Mouse (Mus musculus): ENCODE measurements around the gene Gfy. TPM values are rescaled to one million over a fixed set of nuclear protein-coding genes. Genes with fewer than 3 reads are reported as not detected.
"Not testable (repeated sequence)": the region's sequence is repeated elsewhere in the genome, so short reads cannot be mapped to it uniquely, and the experiment has no call there.

Gene Gfy
- polyA plus RNA-seq, 1 experiment: not detected

GRCm38 (mm10) chr7:45175929-45176328, 3.4 kb downstream of the Gfy start:
- 6% methylated on average over 23 of the region's 23 CpGs for WGBS

GRCm38 (mm10) chr7:45175398-45175797, 4.0 kb downstream of the Gfy start:
- WGBS: 5% methylated on average over 13 of the region's 13 CpGs
- no peaks in the 10 kb centered on the region for H3K4me1 ChIP-seq (ENCODE audit: control insufficient read depth, insufficient read depth, low read length)
- H3K4me3 ChIP-seq (ENCODE audit: insufficient read depth, low read depth, low read length): no peak overlapping the region
- no peak for DNase-seq
- H3K27me3 ChIP-seq (replicated peaks; ENCODE audit: control insufficient read depth, insufficient read depth, low read length): peaks cover 4% of the 10 kb centered on the region
- H3K27ac ChIP-seq (ENCODE audit: insufficient read depth, low read depth, low read length): no peak overlapping the region
- H3K36me3 ChIP-seq (ENCODE audit: control insufficient read depth, insufficient read depth, low read length): no peaks in the 10 kb centered on the region
- TF ChIP-seq CTCF (conservative IDR thresholded peaks at IDR 0.05; ENCODE audit: insufficient read depth, insufficient read length, low read depth, low read length): no peak
- no peak for TF ChIP-seq POLR2A (IDR thresholded peaks at IDR 0.05; ENCODE audit: low read depth, low read length)

More at GRCm38 (mm10) chr7:45175929-45176328, 3.4 kb downstream of the Gfy start:
- Histone ChIP-seq H3K27me3 (replicated peaks; ENCODE audit: control insufficient read depth, insufficient read depth, low read length) (peaks cover 4% of the 10 kb centered on the region), H3K4me3 (ENCODE audit: insufficient read depth, low read depth, low read length) (no peak overlapping the region), H3K36me3 (ENCODE audit: control insufficient read depth, insufficient read depth, low read length) (no peaks in the 10 kb centered on the region), H3K27ac (ENCODE audit: insufficient read depth, low read depth, low read length) (no peak overlapping the region), H3K4me1 (ENCODE audit: control insufficient read depth, insufficient read depth, low read length) (no peaks in the 10 kb centered on the region)
- no peak for TF ChIP-seq POLR2A (IDR thresholded peaks at IDR 0.05; ENCODE audit: low read depth, low read length)
- no peak for DNase-seq

- H3K4me3 ChIP-seq (ENCODE audit: insufficient read depth, low read depth, low read length): no peak overlapping the region
- 7% methylated on average over 27 of the region's 29 CpGs for WGBS
- no peak for TF ChIP-seq CTCF (conservative IDR thresholded peaks at IDR 0.05; ENCODE audit: insufficient read depth, insufficient read length, low read depth, low read length)
- TF ChIP-seq POLR2A (IDR thresholded peaks at IDR 0.05; ENCODE audit: low read depth, low read length): no peak
- no peak overlapping the region for H3K27ac ChIP-seq (ENCODE audit: insufficient read depth, low read depth, low read length)
- peaks cover 4% of the 10 kb centered on the region for H3K27me3 ChIP-seq (replicated peaks; ENCODE audit: control insufficient read depth, insufficient read depth, low read length)
- H3K4me1 ChIP-seq (ENCODE audit: control insufficient read depth, insufficient read depth, low read length): no peaks in the 10 kb centered on the region
- DNase-seq: no peak
- H3K36me3 ChIP-seq (ENCODE audit: control insufficient read depth, insufficient read depth, low read length): no peaks in the 10 kb centered on the region
Measured at GRCm38 (mm10) chr7:45174567-45175280, 4.6 kb downstream of the Gfy start.

GRCm38 (mm10) chr7:45173772-45174171, 5.6 kb downstream of the Gfy start:
- not testable (repeated sequence) for H3K36me3 ChIP-seq (ENCODE audit: control insufficient read depth, insufficient read depth, low read length); H3K27me3 ChIP-seq (replicated peaks; ENCODE audit: control insufficient read depth, insufficient read depth, low read length); H3K27ac ChIP-seq (ENCODE audit: insufficient read depth, low read depth, low read length); H3K4me3 ChIP-seq (ENCODE audit: insufficient read depth, low read depth, low read length); DNase-seq; H3K4me1 ChIP-seq (ENCODE audit: control insufficient read depth, insufficient read depth, low read length)
- peak; percentile 45 for TF ChIP-seq CTCF (conservative IDR thresholded peaks at IDR 0.05; ENCODE audit: insufficient read depth, insufficient read length, low read depth, low read length)
- 52% methylated on average over 1 of the region's 1 CpGs for WGBS

- no peak for DNase-seq
- TF ChIP-seq CTCF (conservative IDR thresholded peaks at IDR 0.05; ENCODE audit: insufficient read depth, insufficient read length, low read depth, low read length): peak; percentile 27; the same call in 1 of the 2 replicates
- TF ChIP-seq POLR2A (IDR thresholded peaks at IDR 0.05; ENCODE audit: low read depth, low read length): no peak
- 65% methylated on average over 7 of the region's 7 CpGs for WGBS
- H3K4me3 ChIP-seq (ENCODE audit: insufficient read depth, low read depth, low read length): no peak overlapping the region
- H3K27ac ChIP-seq (ENCODE audit: insufficient read depth, low read depth, low read length): no peak overlapping the region
- no peaks in the 10 kb centered on the region for H3K36me3 ChIP-seq (ENCODE audit: control insufficient read depth, insufficient read depth, low read length)
- H3K4me1 ChIP-seq (ENCODE audit: control insufficient read depth, insufficient read depth, low read length): no peaks in the 10 kb centered on the region
- peaks cover 4% of the 10 kb centered on the region for H3K27me3 ChIP-seq (replicated peaks; ENCODE audit: control insufficient read depth, insufficient read depth, low read length)
Measured at GRCm38 (mm10) chr7:45172974-45173373, 6.4 kb downstream of the Gfy start.

GRCm38 (mm10) chr7:45169495-45169894, 9.9 kb downstream of the Gfy start:
- no peaks in the 10 kb centered on the region for H3K4me1 ChIP-seq (ENCODE audit: control insufficient read depth, insufficient read depth, low read length)
- H3K36me3 ChIP-seq (ENCODE audit: control insufficient read depth, insufficient read depth, low read length): no peaks in the 10 kb centered on the region
- TF ChIP-seq POLR2A (IDR thresholded peaks at IDR 0.05; ENCODE audit: low read depth, low read length): no peak
- no peak for TF ChIP-seq CTCF (conservative IDR thresholded peaks at IDR 0.05; ENCODE audit: insufficient read depth, insufficient read length, low read depth, low read length)
- H3K4me3 ChIP-seq (ENCODE audit: insufficient read depth, low read depth, low read length): no peak overlapping the region
- H3K27me3 ChIP-seq (replicated peaks; ENCODE audit: control insufficient read depth, insufficient read depth, low read length): peaks cover 2% of the 10 kb centered on the region
- 91% methylated on average over 3 of the region's 3 CpGs for WGBS
- no peak overlapping the region for H3K27ac ChIP-seq (ENCODE audit: insufficient read depth, low read depth, low read length)
- DNase-seq: no peak

GRCm38 (mm10) chr7:45168656-45169055, 10.7 kb downstream of the Gfy start:
- Histone ChIP-seq H3K27me3 (replicated peaks; ENCODE audit: control insufficient read depth, insufficient read depth, low read length) (peaks cover 2% of the 10 kb centered on the region), H3K27ac (ENCODE audit: insufficient read depth, low read depth, low read length) (no peak overlapping the region), H3K4me3 (ENCODE audit: insufficient read depth, low read depth, low read length) (no peak overlapping the region), H3K36me3 (ENCODE audit: control insufficient read depth, insufficient read depth, low read length) (no peaks in the 10 kb centered on the region), H3K4me1 (ENCODE audit: control insufficient read depth, insufficient read depth, low read length) (no peaks in the 10 kb centered on the region)
- TF ChIP-seq CTCF (conservative IDR thresholded peaks at IDR 0.05; ENCODE audit: insufficient read depth, insufficient read length, low read depth, low read length) (no peak), POLR2A (IDR thresholded peaks at IDR 0.05; ENCODE audit: low read depth, low read length) (no peak)
- DNase-seq: no peak
- 6% methylated on average over 24 of the region's 24 CpGs for WGBS

Measured in kidney, adult 2 months (tissue).